ENCODE assay signal across 11 mouse cellular contexts in genomic region chr4:34991116-34991515, GRCm38 (mm10).
A peak's percentile ranks its signal among the peaks of the same experiment; 100 is the strongest.
DNase-seq lines count a peak whose midpoint lies in the region; ATAC-seq lines count a peak whose summit lies in the region.
"Had no signal": no experiment of that assay in that cellular context is flagged by ENCODE, and none has a peak within 500 bp of the region (broad histone marks: within the 10 kb centered on the region; RNA-seq: fewer than 3 reads in every experiment).

No protein-coding gene starts in this region.

- H3K4me2 ChIP-seq in lung, embryonic 16.5 days (ENCODE audit: low read depth, low read length), result no peak overlapping the region
- H3K4me2 ChIP-seq in stomach, embryonic 16.5 days (ENCODE audit: low read depth, low read length), result no peak overlapping the region
- H3K4me2 ChIP-seq: embryonic facial prominence, embryonic 12.5 days; stomach, embryonic 15.5 days had no signal

- intact Hi-C loops in left cerebral cortex, postnatal 14 days (cut with DNase I), result no loop called here

- H3K4me1 ChIP-seq in lung, embryonic 16.5 days (replicated peaks; ENCODE audit: control insufficient read depth, insufficient read depth, low read length), result peaks cover 28% of the 10 kb centered on the region
- H3K4me1 ChIP-seq in stomach, embryonic 16.5 days (ENCODE audit: control insufficient read depth, insufficient read depth, low read length), result peaks cover 37% of the 10 kb centered on the region

- no peaks in the 10 kb centered on the region for H3K9me3 ChIP-seq in lung, embryonic 16.5 days (ENCODE audit: control insufficient read depth, low read length)
- no peaks in the 10 kb centered on the region for H3K9me3 ChIP-seq in stomach, embryonic 16.5 days (replicated peaks; ENCODE audit: control insufficient read depth, low read length)
- H3K9me3 ChIP-seq: embryonic facial prominence, embryonic 12.5 days; stomach, embryonic 15.5 days had no signal

- peak; percentile 66 for DNase-seq in adrenal gland, adult 2 months
- DNase-seq in adrenal gland, adult 8-10 months, result no peak
- no peak for DNase-seq in lung, postnatal 25 days (ENCODE audit: low spot score)
- peak; percentile 79 to 91 for DNase-seq in kidney, adult 8-10 months
- DNase-seq in retina, postnatal 1 day, result no peak
- no peak for DNase-seq in left cerebral cortex, postnatal 14 days (ENCODE audit: low spot score in 2 of 2)
- DNase-seq: heart, postnatal 14 days had no signal

- WGBS in lung, embryonic 16.5 days, result 34% methylated on average over 10 of the region's 10 CpGs
- WGBS in stomach, embryonic 16.5 days, result 33% methylated on average over 10 of the region's 10 CpGs

- no peak overlapping the region; the same call in 1 of the 2 replicates for H3K27ac ChIP-seq in lung, embryonic 16.5 days (ENCODE audit: low read length)
- no peak overlapping the region; the same call in 1 of the 2 replicates for H3K27ac ChIP-seq in stomach, embryonic 16.5 days (ENCODE audit: low read length)
- H3K27ac ChIP-seq: embryonic facial prominence, embryonic 12.5 days; stomach, embryonic 15.5 days had no signal

- no peaks in the 10 kb centered on the region; the same call in 1 of the 2 replicates for H3K27me3 ChIP-seq in lung, embryonic 16.5 days (ENCODE audit: control insufficient read depth, insufficient read depth, low read depth, low read length)
- no peaks in the 10 kb centered on the region for H3K27me3 ChIP-seq in stomach, embryonic 16.5 days (ENCODE audit: control insufficient read depth, insufficient read depth, low read length)
- H3K27me3 ChIP-seq: embryonic facial prominence, embryonic 12.5 days; stomach, embryonic 15.5 days had no signal

- no peak overlapping the region for H3K9ac ChIP-seq in lung, embryonic 16.5 days (ENCODE audit: low read length)
- H3K9ac ChIP-seq in stomach, embryonic 16.5 days (ENCODE audit: low read length), result no peak overlapping the region
- H3K9ac ChIP-seq: embryonic facial prominence, embryonic 12.5 days; stomach, embryonic 15.5 days had no signal

- ATAC-seq in lung, embryonic 16.5 days (ENCODE audit: low read depth), result peak; percentile 23
- ATAC-seq in stomach, embryonic 16.5 days (ENCODE audit: insufficient read depth, low FRiP score), result peak; percentile 33; the same call in 1 of the 2 replicates

- H3K36me3 ChIP-seq in lung, embryonic 16.5 days (ENCODE audit: control insufficient read depth, insufficient read depth, low read length), result no peaks in the 10 kb centered on the region
- H3K36me3 ChIP-seq in stomach, embryonic 16.5 days (ENCODE audit: control insufficient read depth, insufficient read depth, low read length), result no peaks in the 10 kb centered on the region
- H3K36me3 ChIP-seq: embryonic facial prominence, embryonic 12.5 days; stomach, embryonic 15.5 days had no signal

- H3K4me3 ChIP-seq in lung, embryonic 16.5 days (ENCODE audit: low read length), result no peak overlapping the region
- H3K4me3 ChIP-seq in stomach, embryonic 16.5 days (replicated peaks; ENCODE audit: low read length), result no peak overlapping the region
- H3K4me3 ChIP-seq: embryonic facial prominence, embryonic 12.5 days; stomach, embryonic 15.5 days had no signal

Comparison
In these comparisons a context has a peak if more than half of its experiments do, and no peak if none do; other contexts are left out.
1. DNase-seq: peak in adrenal gland, adult 2 months (single experiment) and kidney, adult 8-10 months (2 of 2); none in adrenal gland, adult 8-10 months (single experiment), lung, postnatal 25 days (single experiment), retina, postnatal 1 day (single experiment) and left cerebral cortex, postnatal 14 days (0 of 2).